Mouse (Mus musculus) T-helper 17 cell (primary cell): Measurements from ENCODE around the gene Per2.
"Not testable (repeated sequence)": the region's sequence is repeated elsewhere in the genome, so short reads cannot be mapped to it uniquely, and the experiment has no call there.

Source experiments
- in situ Hi-C, 2 experiments: fragments of 300-600 bp; cut with MboI, MseI; formaldehyde crosslinking; loops; 1 replicate in 1 of 2; 2 replicates in 1 of 2; pipeline ENCODE4 v1.15.1; 2025; ENCODE audit warnings: high pct_unique_total_duplicates in 2 of 2

Gene Per2

GRCm38 (mm10) chr1:91459059-91459809 is at the start of gene Per2:
Gene Per2, minus strand, starts transcription at chr1:91459324.
- in situ Hi-C loops: no loop called here

- in situ Hi-C loops: no loop called here
Observed at GRCm38 (mm10) chr1:91504615-91505014, 45.5 kb upstream of the Per2 start.

DNA sequence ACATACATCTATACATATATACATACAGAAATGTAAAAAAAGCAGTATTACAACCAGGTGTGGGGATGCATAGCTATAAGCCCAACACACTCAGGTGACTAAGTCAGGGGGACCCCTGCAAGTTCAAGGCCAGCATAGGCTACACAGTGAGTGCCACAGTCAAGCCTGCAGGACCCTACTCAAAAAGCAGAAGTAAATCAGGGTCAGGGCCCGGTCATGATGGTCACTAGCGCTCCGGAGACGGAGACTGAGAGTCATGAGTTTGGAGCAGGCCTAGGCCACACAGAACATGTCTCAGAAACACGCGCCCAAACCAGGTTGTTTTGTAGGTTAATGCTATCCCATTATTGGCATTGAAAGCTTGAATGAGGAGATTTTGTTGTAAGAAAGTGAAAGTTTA is 39.5 kb upstream of the Per2 start:
- in situ Hi-C loops: no loop called here

- in situ Hi-C loops: no loop called here
Observed at GRCm38 (mm10) chr1:91495321-91495720, 36.2 kb upstream of the Per2 start.

- in situ Hi-C loops: no loop called here
Observed at GRCm38 (mm10) chr1:91494457-91495140, 35.5 kb upstream of the Per2 start, which contains the start of gene Traf3ip1. Gene Traf3ip1, plus strand, starts transcription at chr1:91494647.

DNA sequence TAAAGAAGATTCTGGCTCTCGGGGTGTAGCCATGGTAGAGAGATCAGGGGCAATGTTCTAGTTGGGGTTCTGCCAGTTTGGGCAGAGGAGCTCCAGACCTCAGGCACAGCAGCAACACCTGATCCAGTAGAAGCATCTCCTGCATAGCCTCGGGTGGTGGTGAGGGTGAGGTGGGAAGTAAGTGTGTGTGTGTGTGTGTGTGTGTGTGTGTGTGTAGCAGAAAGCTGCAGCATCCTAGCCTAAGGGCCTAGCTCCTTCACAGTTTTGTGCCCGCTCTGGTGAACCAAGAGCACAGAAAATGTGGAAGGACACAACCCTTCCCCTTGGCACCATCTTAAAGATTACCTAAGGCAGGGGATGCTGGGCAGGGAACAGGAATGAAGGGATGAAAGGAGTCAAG is 34.8 kb upstream of the Per2 start:
- in situ Hi-C loops: no loop called here

DNA sequence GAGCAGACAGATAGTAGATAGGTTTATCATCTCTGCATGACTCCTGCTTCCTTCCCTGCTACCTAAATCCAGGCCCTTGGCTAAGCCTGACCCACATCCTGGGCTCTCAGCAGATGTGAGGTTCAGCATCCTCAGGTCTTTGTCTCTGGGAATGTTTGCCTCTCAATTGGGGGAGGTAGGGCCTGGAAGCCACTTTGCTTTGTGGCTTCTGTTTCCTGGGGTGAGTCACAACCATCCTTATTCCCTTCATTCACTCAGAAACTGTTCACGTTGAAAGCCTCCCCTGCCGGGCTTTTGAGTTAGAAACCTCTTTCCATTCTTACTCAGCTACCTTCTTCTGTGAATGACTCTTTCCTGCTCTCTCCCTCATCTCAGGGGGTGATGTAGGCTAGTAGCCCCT is 33.6 kb upstream of the Per2 start:
- in situ Hi-C loops: no loop called here

GRCm38 (mm10) chr1:91490322-91490721 is 31.2 kb upstream of the Per2 start:
- in situ Hi-C loops: no loop called here

GRCm38 (mm10) chr1:91486165-91486564 is 27.0 kb upstream of the Per2 start:
- in situ Hi-C loops: loop anchor here in 1 of 2 experiments (5.0 kb wide), 1 partner anchor 49 kb away; no protein-coding TSS in a partner anchor

DNA sequence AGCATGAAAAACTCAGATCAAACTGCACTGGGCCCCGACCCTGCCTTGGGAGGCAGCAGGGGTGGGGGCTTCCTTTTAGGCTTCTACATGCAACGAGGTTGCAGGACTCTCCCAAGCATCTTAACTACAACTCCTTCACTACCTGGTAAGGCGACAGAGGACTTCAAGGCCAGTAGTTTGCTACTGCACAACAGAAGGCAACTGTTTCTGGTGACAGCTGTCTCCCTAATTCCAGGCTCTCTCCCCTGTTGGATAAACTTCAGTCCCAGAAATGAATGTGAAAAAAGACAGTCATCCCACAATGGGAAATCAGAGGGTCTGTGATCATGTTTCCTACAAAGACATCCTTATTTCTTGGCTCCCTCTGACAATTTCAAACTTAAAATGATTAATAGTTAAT is 26.3 kb upstream of the Per2 start:
- in situ Hi-C loops: loop anchor here in 1 of 2 experiments (5.0 kb wide), 1 partner anchor 48 kb away; no protein-coding TSS in a partner anchor

DNA sequence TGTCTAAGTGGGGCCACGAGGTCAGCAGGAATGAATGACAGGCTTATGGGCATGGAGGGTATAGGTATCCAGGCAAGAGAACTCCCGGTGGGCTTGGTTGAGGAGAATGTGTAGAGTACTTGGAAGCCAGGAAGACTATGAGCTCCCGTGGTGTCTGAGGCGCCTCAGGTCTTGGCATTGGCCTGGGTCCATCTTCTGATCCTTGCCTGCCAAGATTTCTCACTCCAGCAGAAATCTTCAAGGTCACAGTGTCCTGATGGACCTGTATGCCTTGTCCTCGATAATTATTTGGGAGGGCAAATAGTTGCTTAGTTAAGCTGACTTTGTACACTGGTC is 24.9 kb upstream of the Per2 start:
- in situ Hi-C loops: loop anchor here in 1 of 2 experiments (5.0 kb wide), 1 partner anchor 57 kb away; no protein-coding TSS in a partner anchor

DNA sequence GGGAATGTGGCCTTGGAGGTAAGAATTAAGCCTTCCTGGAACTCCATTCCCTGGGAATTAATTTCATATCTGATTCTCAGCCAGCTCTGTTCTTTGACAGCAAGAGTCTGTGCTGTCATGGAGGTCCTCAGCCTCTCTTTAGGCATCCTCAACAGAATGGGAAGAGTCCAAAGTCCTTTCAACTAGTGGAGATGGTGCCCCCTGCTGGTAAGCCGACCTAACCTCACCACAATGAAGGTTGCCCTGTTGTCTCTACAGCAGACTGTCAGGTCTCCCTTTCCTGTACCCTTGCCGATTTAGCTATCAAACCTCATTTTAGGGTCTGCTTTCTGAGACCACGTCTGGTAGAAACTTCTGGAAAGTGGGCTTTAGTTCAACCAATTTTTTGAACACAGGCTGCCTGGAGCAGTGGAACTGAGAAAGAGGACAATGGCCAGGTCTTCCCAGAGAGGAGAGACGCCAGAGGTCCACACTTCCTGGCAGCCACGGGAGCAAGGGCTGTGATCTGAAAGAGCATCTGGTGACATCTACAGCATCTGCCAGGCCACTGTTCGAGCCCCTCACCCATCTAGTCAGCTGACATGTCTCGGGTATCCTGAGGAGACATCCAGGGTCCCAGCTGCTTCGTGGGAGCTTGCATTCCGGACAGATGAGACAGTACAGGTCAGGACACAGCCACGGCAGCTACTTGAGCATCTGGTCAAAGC is 24.3 kb upstream of the Per2 start:
- in situ Hi-C loops: loop anchor here in 1 of 2 experiments (5.0 kb wide), 1 partner anchor 56 kb away; no protein-coding TSS in a partner anchor

GRCm38 (mm10) chr1:91482616-91483211 is 23.6 kb upstream of the Per2 start:
- in situ Hi-C loops: loop anchor here in 1 of 2 experiments (5.0 kb wide), 1 partner anchor 55 kb away; no protein-coding TSS in a partner anchor

DNA sequence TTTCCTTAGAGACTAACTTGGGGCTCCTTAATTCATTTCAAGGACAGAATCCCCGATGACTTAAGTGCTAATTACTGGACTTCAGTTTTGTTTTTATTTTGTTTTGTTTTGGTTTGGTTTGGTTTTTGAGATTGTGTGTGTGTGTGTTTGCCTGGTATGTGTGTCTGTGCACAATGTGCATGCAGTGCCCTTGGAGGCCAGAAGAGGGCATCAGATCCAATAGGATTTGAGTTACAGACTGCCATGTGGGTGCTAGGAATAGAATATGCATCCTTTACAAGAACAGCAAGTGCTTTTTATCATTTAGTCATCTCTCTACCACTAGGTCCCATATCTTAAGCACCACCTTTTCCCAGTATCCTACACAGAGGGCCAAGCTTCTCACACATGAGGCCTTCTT is 19.8 kb upstream of the Per2 start:
- in situ Hi-C loops: no loop called here

DNA sequence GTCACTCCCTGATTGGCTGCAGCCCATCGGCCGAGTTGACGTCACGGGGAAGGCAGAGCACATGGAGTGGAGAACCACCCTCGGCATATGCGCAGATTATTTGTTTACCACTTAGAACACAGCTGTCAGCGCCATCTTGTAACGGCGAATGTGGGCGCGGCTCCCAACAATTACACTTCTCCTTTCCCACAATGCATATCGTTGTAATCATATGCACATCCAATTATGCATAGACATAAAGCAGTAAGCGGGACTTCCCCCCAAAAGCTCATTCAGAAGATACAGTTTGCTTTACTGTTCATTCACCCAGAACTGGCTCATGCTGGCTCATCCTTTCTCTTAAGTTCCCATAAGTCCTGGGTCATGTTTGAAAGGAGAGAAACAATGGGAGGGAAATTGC is 19.0 kb upstream of the Per2 start:
- in situ Hi-C loops: not testable (repeated sequence)

- in situ Hi-C loops: no loop called here
Observed at GRCm38 (mm10) chr1:91469888-91470419, 10.8 kb upstream of the Per2 start.

DNA sequence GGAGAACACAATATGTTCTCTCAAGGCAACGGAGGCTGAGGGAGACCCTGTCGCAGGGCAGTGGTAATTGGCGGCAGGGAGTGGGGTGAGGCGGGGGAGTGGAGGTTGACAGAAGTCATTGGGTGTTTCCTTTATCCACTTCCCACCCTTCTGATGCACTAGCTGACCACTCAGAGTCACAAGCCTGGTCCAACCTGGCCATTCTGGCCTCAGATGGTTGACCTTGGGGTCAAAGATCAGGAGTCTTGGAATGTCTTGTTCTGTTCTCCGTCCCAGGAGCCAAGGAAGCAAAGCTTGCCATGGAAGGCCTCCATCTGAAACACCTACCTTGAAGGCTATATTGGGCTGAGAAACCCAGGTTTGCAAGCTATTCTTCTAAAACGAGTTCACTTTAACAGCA is 7.1 kb upstream of the Per2 start:
- in situ Hi-C loops: no loop called here

GRCm38 (mm10) chr1:91465244-91465643 is 6.1 kb upstream of the Per2 start:
- in situ Hi-C loops: no loop called here

- in situ Hi-C loops: no loop called here
Observed at GRCm38 (mm10) chr1:91464436-91464835, 5.3 kb upstream of the Per2 start.

GRCm38 (mm10) chr1:91463336-91463995 is 4.3 kb upstream of the Per2 start:
- in situ Hi-C loops: no loop called here

DNA sequence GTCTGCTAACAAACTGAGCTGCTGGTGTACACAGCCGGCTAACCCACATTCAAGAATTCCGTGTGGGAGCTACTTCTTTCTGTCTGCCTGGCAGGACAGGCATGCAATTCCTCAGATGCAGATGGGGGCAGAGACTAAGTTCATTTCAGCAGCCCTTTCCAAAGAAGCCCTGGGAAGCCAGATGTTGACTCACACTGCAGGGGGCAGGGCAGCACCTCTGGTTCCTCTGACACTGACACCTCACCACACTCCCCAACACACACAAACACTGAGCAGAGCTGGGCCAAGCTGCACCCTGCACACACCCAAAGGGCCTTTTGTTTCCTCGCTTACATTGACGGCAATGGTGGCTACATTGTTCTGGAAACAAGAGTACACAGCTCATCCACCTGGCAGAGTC is 1.4 kb upstream of the Per2 start:
- in situ Hi-C loops: no loop called here
